Mouse (Mus musculus) fat pad, adult 2 months (tissue): Measurements from ENCODE around the gene Slc17a8.

Experiments used
- DNase-seq: peaks from one replicate; pipeline ENCODE4 v3.0.0-alpha.2; 2011; ENCODE audit warnings: low read depth, low spot score; ENCODE audit errors: extremely low read depth

Gene Slc17a8

DNA sequence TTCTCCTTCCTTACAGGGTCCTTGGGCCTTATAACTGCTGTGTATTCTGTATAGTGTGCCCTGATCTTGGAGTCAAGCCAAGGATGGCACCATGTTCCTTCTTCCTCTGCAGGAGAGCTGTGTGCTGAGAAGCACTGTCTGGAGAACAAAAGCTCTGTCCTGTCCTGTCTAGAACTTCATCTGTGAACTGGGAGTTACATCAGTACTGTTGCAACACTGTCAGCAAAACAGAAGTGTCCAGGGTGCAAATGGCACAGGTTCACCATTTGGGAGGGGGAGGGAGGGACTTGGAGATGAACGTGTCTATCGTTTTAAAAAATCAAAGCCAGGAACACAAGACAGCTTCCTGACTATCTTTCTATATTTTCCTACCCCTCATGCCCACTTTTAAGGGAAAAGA, 89.1 kb downstream of the Slc17a8 start:
- no peak for DNase-seq

DNA sequence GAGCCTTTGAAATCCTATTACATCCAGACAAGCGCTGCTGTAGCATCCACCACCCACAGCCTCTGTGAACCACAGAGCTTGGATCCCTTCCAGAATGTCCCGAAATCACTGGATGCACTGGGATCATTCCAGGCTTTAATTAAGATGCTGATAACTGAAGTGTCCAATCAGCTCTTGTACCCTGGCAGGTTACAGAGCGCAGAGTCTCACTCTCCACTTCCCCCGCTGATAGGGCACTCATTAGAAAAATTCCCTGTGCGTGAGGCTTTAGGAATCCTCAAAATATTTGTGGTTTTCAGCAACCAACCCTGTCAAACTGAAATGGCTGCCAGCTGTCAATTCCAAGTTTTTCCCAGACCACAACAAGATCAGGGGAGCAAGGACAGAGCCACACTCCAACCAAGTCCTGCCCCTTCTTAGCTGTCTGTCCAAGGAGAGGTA, 89.8 kb downstream of the Slc17a8 start:
- no peak for DNase-seq

DNA sequence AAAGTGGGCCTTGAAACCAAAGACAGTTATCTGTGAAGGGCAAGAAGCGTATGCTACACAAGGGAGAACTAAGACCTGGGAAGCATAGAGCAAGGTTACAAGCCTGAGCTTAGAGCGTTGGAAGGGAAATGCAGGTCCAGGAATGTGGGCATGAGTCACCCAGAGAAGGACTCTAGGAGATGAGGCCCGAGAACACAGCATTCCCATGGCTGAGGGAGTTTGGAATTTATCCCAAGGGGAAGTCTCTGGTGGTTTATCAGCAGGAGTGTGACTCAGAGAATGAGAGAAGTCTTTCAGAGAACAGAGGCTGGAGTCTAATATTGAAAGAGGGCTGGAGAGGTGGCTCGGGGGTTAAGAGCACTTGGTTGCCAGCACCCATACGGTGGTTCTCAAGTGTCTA, 94.0 kb downstream of the Slc17a8 start:
- DNase-seq, result no peak

DNA sequence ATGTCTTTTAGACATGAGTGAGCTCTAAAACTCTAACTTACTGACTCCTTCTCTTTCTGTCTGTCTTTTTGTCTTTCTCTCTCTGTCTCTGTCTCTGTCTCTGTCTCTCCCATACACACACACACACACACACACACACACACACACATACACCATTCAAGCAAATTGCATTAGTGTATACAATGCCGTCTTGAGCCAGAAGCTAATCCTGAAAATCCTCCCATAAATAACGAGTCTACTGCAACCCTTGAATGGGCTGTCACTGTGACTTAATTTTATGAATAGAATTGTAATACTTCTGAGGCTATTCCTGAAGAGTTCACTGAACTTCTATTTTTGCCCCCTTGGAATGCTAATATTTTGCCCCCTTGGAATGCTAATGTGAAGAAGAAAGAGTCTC, 95.2 kb downstream of the Slc17a8 start:
- no peak for DNase-seq
